Mouse (Mus musculus) limb, embryonic 14.5 days (tissue): ENCODE measurements around the gene Zic2. TPM values are rescaled to one million over a fixed set of nuclear protein-coding genes. Genes with fewer than 3 reads are reported as not detected.
A peak's percentile ranks its signal among the peaks of the same experiment; 100 is the strongest.

ENCODE experiments used
- ATAC-seq: fragments of 200-750 bp; cut with Nextera tagmentation; 2 replicates; pipeline ENCODE4 v1.8.0; 2017; ENCODE audit warnings: low read depth, moderate number of reproducible peaks, moderate TSS enrichment; ENCODE audit not compliant: low FRiP score
- DNase-seq: peaks from one replicate; pipeline ENCODE4 v3.0.0-alpha.2; 2015; ENCODE audit warnings: low spot score
- H3K27ac ChIP-seq: fragments of 300-500 bp; sonication (generic); replicated peaks from 2 replicates; pipeline ENCODE4 v1.5.1; 2014; ENCODE audit warnings: low read depth, mild to moderate bottlenecking, low read length, moderate library complexity, mixed read lengths
- H3K27me3 ChIP-seq: fragments of 300-500 bp; sonication (generic); 2 replicates; pipeline ENCODE4 v1.6.1; 2014; ENCODE audit warnings: low read length, mixed read lengths; ENCODE audit not compliant: control insufficient read depth, insufficient read depth
- H3K36me3 ChIP-seq: fragments of 300-500 bp; sonication (generic); 2 replicates; pipeline ENCODE4 v1.6.1; 2014; ENCODE audit warnings: mild to moderate bottlenecking, low read length, moderate library complexity, mixed read lengths; ENCODE audit not compliant: control insufficient read depth, insufficient read depth
- H3K4me1 ChIP-seq: fragments of 300-500 bp; sonication (generic); 2 replicates; pipeline ENCODE4 v1.6.1; 2014; ENCODE audit warnings: antibody characterized with exemption, low read length, mixed read lengths; ENCODE audit not compliant: control insufficient read depth, insufficient read depth
- H3K4me2 ChIP-seq: fragments of 300-500 bp; sonication (generic); replicated peaks from 2 replicates; pipeline ENCODE4 v1.6.1; 2014; ENCODE audit warnings: low read depth, mild to moderate bottlenecking, low read length, moderate library complexity; ENCODE audit not compliant: severe bottlenecking
- H3K4me3 ChIP-seq: fragments of 300-500 bp; sonication (generic); replicated peaks from 2 replicates; pipeline ENCODE4 v1.5.1; 2014; ENCODE audit warnings: low read length
- H3K9ac ChIP-seq: fragments of 300-500 bp; sonication (generic); 2 replicates; pipeline ENCODE4 v1.6.1; 2014; ENCODE audit warnings: mild to moderate bottlenecking, low read depth, low read length, moderate library complexity; ENCODE audit not compliant: severe bottlenecking
- H3K9me3 ChIP-seq: fragments of 300-500 bp; sonication (generic); 2 replicates; pipeline ENCODE4 v1.6.1; 2016; ENCODE audit warnings: low read length; ENCODE audit not compliant: control insufficient read depth
- POLR2A ChIP-seq: fragments of 200-500 bp; IDR thresholded peaks from 2 replicates; pipeline ENCODE4 v1.8.0; 2012; ENCODE audit warnings: inconsistent platforms, mild to moderate bottlenecking, moderate library complexity, borderline replicate concordance; ENCODE audit not compliant: insufficient read depth, insufficient read length; ENCODE audit errors: extremely low read depth
- whole genome bisulfite sequencing: fragments of 180-500 bp; shearing (Covaris S2); extraction: QIAGEN DNeasy Blood & Tissue Kit; methylation state at CpG from one replicate; pipeline ENCODE4 v1.1.7; 2014; 5-methylcytosine and 5-hydroxymethylcytosine counted together
- polyA plus RNA-seq, 2 experiments: library from polyadenylated mRNA; depleted of rRNA in 1 of 2; stranded (reverse) in 1 of 2; unstranded in 1 of 2; fragments of >200 nt; fragmentation: Nextera tagmentation in 1 of 2; extraction: Ambion mirVana in 1 of 2; gene quantifications; 2 replicates each; pipeline versions ENCODE4 v1.2.1 to v1.2.3; 2012 to 2014

The Zic2 gene
- polyA plus RNA-seq, 2 experiments, result 0.80 to 4.0 TPM

GRCm38 (mm10) chr14:122476041-122476821 is 996 bp downstream of the Zic2 start:
- ATAC-seq (no peak), DNase-seq (no peak)
- H3K36me3 ChIP-seq, result no peaks in the 10 kb centered on the region
- WGBS, result 2% methylated on average over 57 of the region's 62 CpGs
- peak overlapping the region; percentile 58 for H3K4me3 ChIP-seq
- peak overlapping the region; percentile 65 for H3K4me2 ChIP-seq
- peaks cover 7% of the 10 kb centered on the region; the same call in 1 of the 2 replicates for H3K4me1 ChIP-seq
- H3K9ac ChIP-seq, result peak overlapping the region; percentile 66
- TF ChIP-seq POLR2A, result no peak
- H3K27me3 ChIP-seq, result peaks cover 75% of the 10 kb centered on the region
- H3K27ac ChIP-seq, result peak overlapping the region; percentile 85
- H3K9me3 ChIP-seq, result no peaks in the 10 kb centered on the region

- H3K4me3 ChIP-seq, result peak overlapping the region; percentile 58
- peak overlapping the region; percentile 66 for H3K9ac ChIP-seq
- DNase-seq, result no peak
- peak overlapping the region; percentile 65 for H3K4me2 ChIP-seq
- H3K4me1 ChIP-seq, result peaks cover 7% of the 10 kb centered on the region; the same call in 1 of the 2 replicates
- no peaks in the 10 kb centered on the region for H3K36me3 ChIP-seq
- 0 out of 2 replicates have a peak overlapping the region, but pooled peaks have one; percentile 85 for H3K27ac ChIP-seq
- WGBS, result under 1% methylated on average over 18 of the region's 18 CpGs
- ATAC-seq, result no peak
- TF ChIP-seq POLR2A, result no peak
- H3K27me3 ChIP-seq, result peaks cover 75% of the 10 kb centered on the region
- no peaks in the 10 kb centered on the region for H3K9me3 ChIP-seq
Measured at GRCm38 (mm10) chr14:122476822-122477215, 1.6 kb downstream of the Zic2 start.

DNA sequence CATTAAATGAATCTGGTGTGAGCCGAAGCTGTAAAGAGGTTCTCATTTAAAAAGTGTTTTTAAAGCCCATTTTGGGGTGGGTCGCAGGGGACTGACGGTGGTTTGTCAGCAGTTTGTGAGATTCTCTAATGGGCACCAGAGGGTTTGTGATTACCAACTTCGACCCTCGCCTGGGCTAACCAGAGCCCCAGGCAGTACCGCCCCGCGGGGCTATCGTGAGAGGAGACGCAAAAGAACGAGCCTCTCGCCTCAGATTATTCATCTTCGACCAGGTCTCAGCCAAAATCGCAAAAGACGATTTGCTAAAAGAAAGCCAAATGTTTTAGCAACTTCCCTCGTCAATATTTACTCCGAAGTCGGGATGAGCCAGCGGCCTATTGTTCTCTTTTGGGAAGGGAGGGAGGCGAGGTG is 2.0 kb downstream of the Zic2 start:
- H3K4me3 ChIP-seq, result peak overlapping the region; percentile 58
- peak overlapping the region; percentile 65 for H3K4me2 ChIP-seq
- no peaks in the 10 kb centered on the region for H3K9me3 ChIP-seq
- WGBS, result under 1% methylated on average over 20 of the region's 20 CpGs
- peak overlapping the region; percentile 66 for H3K9ac ChIP-seq
- H3K4me1 ChIP-seq, result peaks cover 5% of the 10 kb centered on the region; the same call in 1 of the 2 replicates
- no peaks in the 10 kb centered on the region for H3K36me3 ChIP-seq
- TF ChIP-seq POLR2A, result no peak
- peaks cover 75% of the 10 kb centered on the region for H3K27me3 ChIP-seq
- no peak overlapping the region for H3K27ac ChIP-seq
- no peak for ATAC-seq
- DNase-seq, result no peak

GRCm38 (mm10) chr14:122477971-122478573 is 2.8 kb downstream of the Zic2 start:
- DNase-seq (no peak), ATAC-seq (no peak)
- Histone ChIP-seq H3K4me2 (peak overlapping the region; percentile 65), H3K36me3 (no peaks in the 10 kb centered on the region), H3K27me3 (peaks cover 75% of the 10 kb centered on the region), H3K9me3 (no peaks in the 10 kb centered on the region), H3K9ac (peak overlapping the region; percentile 66), H3K4me3 (peak overlapping the region; percentile 58), H3K27ac (peak overlapping the region; percentile 20), H3K4me1 (peaks cover 5% of the 10 kb centered on the region; the same call in 1 of the 2 replicates)
- 5% methylated on average over 9 of the region's 9 CpGs for WGBS
- no peak for TF ChIP-seq POLR2A

DNA sequence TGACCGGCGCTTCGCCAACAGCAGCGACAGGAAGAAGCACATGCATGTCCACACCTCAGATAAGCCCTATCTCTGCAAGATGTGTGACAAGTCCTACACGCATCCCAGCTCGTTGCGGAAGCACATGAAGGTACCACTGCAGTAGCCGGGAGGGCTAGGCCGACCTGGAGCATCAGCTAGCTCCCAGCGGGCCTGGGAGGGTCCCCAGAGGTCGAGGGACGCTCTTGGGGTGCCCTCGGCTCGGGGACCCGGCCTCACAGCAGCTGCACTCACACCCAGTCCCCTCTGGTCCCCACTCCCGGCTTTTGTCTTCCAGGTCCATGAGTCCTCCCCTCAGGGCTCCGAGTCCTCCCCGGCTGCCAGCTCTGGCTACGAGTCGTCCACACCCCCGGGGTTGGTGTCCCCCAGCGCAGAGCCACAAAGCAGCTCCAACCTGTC is 3.4 kb downstream of the Zic2 start:
- H3K9ac ChIP-seq, result peak overlapping the region; percentile 66
- H3K27me3 ChIP-seq, result peaks cover 75% of the 10 kb centered on the region
- H3K4me2 ChIP-seq, result peak overlapping the region; percentile 65
- ATAC-seq (no peak), DNase-seq (no peak)
- WGBS, result 6% methylated on average over 22 of the region's 22 CpGs
- H3K36me3 ChIP-seq, result no peaks in the 10 kb centered on the region
- peak overlapping the region; percentile 58 for H3K4me3 ChIP-seq
- H3K9me3 ChIP-seq, result no peaks in the 10 kb centered on the region
- H3K4me1 ChIP-seq, result peaks cover 5% of the 10 kb centered on the region; the same call in 1 of the 2 replicates
- no peak for TF ChIP-seq POLR2A
- H3K27ac ChIP-seq, result peak overlapping the region; percentile 43; the same call in 1 of the 2 replicates
